Mouse (Mus musculus) left cerebral cortex, adult 2 months (tissue): ENCODE measurements around the gene Stk10. TPM values are rescaled to one million over a fixed set of nuclear protein-coding genes. Genes with fewer than 3 reads are reported as not detected.
A peak's percentile ranks its signal among the peaks of the same experiment; 100 is the strongest.

Experiments used
- DNase-seq, 2 experiments: peaks; one replicate each; pipeline ENCODE4 v3.0.0; 2021 to 2022; ENCODE audit warnings: low spot score in 2 of 2, mixed read lengths in 1 of 2; ENCODE audit errors: extremely low spot score in 1 of 2
- H3K27ac ChIP-seq: fragments of 200-600 bp; 2 replicates; pipeline ENCODE4 v1.8.1; 2022
- H3K4me3 ChIP-seq: fragments of 200-600 bp; 2 replicates; pipeline ENCODE4 v1.8.1; 2022
- CTCF ChIP-seq: fragments of 200-600 bp; IDR thresholded peaks from 2 replicates; pipeline ENCODE4 v1.8.1; 2022; ENCODE audit warnings: antibody characterized with exemption, mild to moderate bottlenecking, moderate library complexity
- intact Hi-C: fragments of 180-260 bp; cut with DNase I; formaldehyde crosslinking; loops from one replicate; pipeline ENCODE4 v1.15.1; 2025
- long read RNA-seq, 2 experiments: library from polyadenylated mRNA; stranded (forward); transcript quantifications; one replicate each; pipeline ENCODE4 v2.0.0; 2021; ENCODE audit warnings: borderline mapping rate in 2 of 2
- total RNA-seq, 2 experiments: library from RNA; stranded (reverse); gene quantifications; 2 replicates each; pipeline ENCODE4 v1.2.3; 2021

The Stk10 gene
- total RNA-seq: 1 to 10 TPM; 6.7 to 8.7 TPM
- long read RNA-seq, experiment 1, partial matches to known transcripts: 0 of 2 reads
- long read RNA-seq, experiment 1, other reads (novel, unspliced or antisense): 2 of 2 reads
- long read RNA-seq, experiment 2, partial matches to known transcripts: 1 of 2 reads
- long read RNA-seq, experiment 2, other reads (novel, unspliced or antisense): 1 of 2 reads

DNA sequence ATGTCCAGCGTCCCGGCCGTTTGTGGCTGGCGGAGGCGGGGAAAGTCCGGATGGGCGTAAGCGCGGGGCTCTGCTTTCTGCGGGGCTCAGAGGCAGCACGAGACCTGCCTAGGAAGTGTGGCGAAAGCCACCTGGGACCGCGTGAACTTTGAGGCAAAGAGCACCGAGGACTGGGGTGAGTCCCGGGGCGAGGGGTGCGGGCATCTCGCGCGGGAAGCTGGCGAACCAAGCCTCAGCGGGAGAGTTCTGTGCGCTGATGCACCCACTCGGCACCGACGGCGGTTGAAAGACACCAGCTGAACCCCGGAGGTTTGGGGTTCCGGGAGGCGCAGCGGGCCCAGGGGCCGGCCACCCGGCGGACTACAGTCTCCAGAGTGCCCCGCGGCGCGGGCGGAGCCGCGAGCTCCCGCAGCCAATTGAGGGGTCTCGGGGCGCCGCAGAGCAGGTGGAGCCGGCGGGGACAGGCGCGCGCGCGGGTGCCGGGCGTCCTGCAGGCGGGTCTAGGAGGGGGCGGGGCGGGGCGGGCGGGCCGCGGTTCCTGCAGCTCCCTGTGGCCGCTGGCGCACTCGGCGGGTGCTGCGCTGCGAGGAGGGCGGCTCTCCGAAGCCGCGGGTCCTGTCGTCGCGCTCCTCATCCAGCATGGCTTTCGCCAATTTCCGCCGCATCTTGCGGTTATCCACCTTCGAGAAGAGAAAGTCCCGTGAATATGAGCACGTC is at the start of gene Stk10:
Gene Stk10, plus strand, starts transcription at position 541 of the 717 bp plus-strand sequence.
- DNase-seq: peak; percentile 89 to 91
- peak within 1 kb of the TSS; percentile 55 for H3K4me3 ChIP-seq
- intact Hi-C loops: loop anchor here (2.0 kb wide), 2 partner anchors 48 to 78 kb away; partner anchors contain the start of gene Ubtd2
- peak; percentile 11; the same call in 1 of the 2 replicates for TF ChIP-seq CTCF
- peak within 1 kb of the TSS; percentile 83 for H3K27ac ChIP-seq

DNA sequence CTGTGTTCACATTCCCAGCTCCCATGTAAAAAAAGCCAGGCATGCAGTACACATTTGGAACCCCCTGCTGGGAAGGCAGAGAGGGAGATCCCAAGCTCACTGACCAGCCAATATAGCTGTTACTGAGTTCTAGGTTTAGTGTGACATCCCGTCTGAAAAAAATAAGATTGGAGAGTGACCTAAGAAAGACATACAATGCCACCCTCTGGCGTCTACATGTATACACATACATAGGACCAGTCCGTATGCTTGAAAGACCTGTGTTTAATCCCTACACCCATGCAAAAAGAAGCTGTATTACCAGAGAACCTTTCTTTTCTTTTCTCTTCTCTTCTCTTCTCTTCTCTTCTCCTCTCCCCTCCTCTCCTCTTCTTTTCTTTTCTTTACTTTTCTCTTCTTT is 47.8 kb upstream of the Stk10 start:
- Histone ChIP-seq H3K27ac (no peak overlapping the region), H3K4me3 (no peak overlapping the region)
- no peak; the same call in 1 of the 2 replicates for TF ChIP-seq CTCF
- intact Hi-C loops: no loop called here
- DNase-seq: no peak

DNA sequence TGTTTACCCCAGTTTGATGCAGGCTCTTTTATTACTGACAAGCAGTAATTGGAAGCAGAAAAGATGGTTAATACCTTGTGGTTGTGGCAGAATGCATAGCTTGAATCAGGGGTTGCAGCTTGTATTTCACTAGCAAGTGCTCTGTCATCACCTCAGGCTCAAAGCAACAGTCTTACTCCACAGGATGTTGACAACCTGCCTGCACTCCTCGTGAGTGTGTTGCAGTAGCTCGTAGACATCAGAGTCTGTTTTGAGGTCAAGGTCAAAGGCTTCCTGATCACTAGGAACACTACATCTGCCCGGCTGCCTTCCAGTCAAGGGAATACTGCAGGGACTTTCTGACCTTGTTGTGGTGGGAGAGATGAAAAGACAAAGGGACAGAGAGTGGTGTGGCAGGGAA is 46.5 kb upstream of the Stk10 start:
- no peak for TF ChIP-seq CTCF
- intact Hi-C loops: no loop called here
- no peak overlapping the region for H3K4me3 ChIP-seq
- no peak overlapping the region for H3K27ac ChIP-seq
- DNase-seq: no peak

DNA sequence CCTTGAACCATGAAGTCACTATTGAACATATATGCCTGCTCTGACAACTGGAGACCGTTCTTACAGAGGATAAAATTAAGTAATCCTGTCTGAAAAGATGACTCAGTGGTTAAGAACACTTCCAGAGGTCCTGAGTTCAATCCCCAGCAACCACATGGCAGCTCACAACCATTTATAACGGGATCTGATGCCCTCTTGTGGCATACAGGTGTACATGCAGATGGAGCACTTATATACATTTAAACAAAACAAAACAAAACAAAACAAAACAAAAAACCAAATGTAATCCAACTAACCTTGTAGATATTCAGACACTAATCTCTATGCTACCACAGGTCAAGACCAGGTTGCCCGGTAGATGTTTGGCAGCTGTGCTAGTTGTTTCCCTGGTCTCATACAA is 45.6 kb upstream of the Stk10 start:
- Histone ChIP-seq H3K27ac (no peak overlapping the region), H3K4me3 (no peak overlapping the region)
- DNase-seq: no peak
- intact Hi-C loops: no loop called here
- peak; percentile 21 for TF ChIP-seq CTCF

DNA sequence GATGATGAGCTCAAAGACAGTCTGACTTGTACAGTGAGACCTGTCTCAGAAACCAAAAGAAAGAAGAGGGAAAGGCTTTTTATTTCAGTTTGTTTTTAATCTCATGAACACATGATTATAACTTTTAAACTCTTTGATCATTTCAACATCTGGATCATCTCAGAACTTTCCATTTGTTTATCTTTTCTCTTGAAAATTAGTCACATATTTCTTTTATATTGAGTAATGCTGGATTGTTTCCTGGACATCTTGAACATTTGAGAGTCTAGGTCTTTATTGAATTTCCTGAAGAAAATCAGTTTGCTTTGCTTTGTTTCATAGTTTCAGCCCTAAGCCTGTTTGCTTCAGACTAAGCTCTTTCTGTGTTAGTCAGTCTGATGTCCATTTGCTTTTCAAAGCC is 44.8 kb upstream of the Stk10 start:
- intact Hi-C loops: no loop called here
- Histone ChIP-seq H3K4me3 (no peak overlapping the region), H3K27ac (no peak overlapping the region)
- DNase-seq: no peak
- no peak for TF ChIP-seq CTCF

DNA sequence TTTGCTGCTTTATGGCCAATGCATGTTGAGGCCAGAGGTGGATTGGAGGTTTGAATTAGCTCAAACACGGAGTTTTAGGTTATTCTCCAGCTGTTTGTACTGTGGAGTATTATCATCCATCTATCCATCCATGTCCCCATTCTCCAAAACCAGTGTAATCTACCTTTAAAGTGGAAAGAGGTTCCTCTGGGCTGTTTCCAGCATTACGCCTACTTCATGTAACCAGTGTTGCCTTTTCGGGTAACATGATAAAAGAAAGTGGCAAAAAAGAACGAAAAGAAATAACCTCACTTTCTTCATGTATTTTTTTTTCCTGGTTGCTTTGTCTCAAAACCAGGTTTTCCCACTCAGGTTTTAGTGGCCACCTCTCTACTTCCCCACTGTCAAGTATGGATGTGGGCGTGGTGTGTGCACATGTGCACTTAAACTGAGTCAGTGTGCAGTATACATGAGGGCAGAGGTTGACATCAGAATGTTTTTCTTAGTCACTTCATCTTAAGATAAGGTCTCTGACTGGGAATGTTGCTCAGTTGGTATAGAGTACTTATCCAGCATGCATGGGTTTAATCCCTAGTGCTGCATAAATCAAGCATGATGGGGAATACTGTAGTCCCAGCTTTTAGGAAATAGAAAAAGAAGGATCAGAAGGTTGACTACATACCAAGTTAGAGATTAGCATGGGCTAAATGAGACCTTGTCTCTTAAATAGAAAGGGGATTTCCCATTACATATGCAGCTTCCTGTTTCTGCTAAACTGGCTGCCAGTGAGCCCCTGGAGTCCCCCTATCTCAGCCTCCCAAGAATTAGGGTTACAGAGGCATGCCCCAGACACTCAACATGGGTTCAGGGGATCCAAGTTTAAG is 44.1 kb upstream of the Stk10 start:
- Histone ChIP-seq H3K4me3 (no peak overlapping the region), H3K27ac (peak overlapping the region; percentile 10; the same call in 1 of the 2 replicates)
- DNase-seq: no peak
- TF ChIP-seq CTCF: no peak
- intact Hi-C loops: no loop called here

DNA sequence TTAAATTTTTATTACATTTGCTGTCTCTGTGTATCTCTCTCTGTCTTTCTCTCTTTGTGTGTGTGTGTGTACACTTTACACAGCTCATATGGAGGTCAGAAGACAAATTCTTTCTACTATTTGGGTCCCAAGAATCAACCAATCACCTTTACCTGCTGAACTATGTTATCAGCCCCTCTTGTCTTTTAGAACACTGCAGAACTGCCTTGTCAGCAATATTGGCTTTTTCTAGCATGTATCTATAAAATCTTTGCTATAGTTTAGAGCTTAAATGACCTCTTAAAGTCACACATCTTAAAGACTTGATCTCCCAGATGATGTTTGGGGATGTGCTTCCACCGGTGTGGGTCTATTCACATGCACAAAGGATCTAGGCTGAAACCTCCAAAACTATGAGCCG is 42.0 kb upstream of the Stk10 start:
- no peak overlapping the region for H3K27ac ChIP-seq
- no peak for TF ChIP-seq CTCF
- DNase-seq: no peak
- intact Hi-C loops: no loop called here
- H3K4me3 ChIP-seq: no peak overlapping the region

DNA sequence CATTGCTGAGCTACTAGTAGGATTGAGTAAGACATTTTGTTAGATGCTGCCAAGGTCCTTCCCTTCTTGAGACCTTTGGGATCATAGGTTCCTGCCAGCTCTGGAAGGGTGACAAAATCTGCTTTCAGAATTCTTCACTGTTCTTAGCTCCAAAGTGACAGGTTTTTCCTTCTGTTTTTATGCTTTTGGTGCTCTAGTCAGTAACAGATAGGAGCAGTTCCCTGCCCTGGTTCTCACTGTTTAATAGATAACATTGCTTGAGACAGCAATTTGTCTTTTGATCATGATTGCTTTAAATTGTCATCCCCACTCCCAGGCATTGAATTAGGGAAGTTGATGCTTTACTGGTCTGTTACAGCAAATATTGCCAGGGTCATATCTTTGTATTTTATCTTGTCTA is 39.8 kb upstream of the Stk10 start:
- DNase-seq: no peak
- no peak overlapping the region for H3K27ac ChIP-seq
- intact Hi-C loops: no loop called here
- TF ChIP-seq CTCF: no peak
- no peak overlapping the region for H3K4me3 ChIP-seq

DNA sequence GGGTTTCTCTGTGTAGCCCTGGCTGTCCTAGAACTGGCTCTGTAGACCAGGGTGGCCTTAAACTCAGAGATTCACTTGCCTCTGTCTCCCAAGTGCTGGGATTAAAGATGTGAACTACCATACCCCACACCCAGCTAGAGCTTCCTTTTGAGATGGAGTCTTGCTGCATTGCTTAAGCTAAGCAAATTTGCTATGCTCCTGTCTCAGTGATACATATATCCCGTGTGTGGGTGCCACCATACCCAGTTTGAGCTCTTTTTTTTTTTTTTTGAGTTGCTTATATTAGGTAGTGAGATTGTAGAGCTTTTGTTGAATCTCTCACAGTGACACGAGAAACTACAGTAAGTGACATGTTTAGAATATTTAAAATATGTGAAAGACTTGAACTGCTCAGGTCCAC is 37.8 kb upstream of the Stk10 start:
- Histone ChIP-seq H3K27ac (no peak overlapping the region), H3K4me3 (no peak overlapping the region)
- intact Hi-C loops: no loop called here
- DNase-seq: no peak
- no peak for TF ChIP-seq CTCF

DNA sequence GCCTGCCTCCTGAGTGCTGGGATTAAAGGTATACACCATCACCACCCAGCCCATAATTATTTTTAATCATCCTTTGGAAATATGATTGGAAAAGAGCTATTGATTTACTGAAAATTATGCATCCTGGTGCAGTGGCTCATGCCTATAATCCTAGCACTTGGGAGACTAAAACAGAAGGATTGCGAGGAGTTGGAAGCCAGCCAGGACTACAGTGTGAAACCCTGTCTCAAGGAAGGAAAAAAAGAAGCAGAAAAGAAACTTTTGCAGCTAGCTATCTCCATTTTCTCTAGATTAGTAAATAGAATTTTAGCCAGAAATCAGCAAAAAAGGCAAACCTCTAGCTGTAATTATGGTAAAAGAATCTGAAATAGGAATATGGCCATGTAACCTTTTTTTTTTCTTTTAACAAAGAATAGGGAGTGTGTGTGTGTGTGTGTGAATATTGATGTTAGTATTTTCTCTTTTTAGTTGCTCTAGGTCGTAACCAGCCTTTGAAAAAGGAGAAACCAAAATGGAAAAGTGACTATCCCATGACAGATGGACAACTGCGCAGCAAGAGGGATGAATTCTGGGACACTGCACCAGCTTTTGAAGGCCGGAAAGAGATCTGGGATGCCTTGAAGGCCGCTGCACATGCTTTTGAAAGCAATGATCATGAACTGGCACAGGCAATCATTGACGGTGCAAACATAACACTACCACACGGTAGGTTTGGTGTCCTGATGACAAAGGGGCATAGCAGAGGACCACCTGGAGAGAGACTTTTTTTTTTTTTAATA is 34.2 kb upstream of the Stk10 start:
- TF ChIP-seq CTCF: no peak
- H3K4me3 ChIP-seq: no peak overlapping the region
- H3K27ac ChIP-seq: peak overlapping the region; percentile 40; the same call in 1 of the 2 replicates
- DNase-seq: peak; percentile 49 to 65
- intact Hi-C loops: no loop called here

DNA sequence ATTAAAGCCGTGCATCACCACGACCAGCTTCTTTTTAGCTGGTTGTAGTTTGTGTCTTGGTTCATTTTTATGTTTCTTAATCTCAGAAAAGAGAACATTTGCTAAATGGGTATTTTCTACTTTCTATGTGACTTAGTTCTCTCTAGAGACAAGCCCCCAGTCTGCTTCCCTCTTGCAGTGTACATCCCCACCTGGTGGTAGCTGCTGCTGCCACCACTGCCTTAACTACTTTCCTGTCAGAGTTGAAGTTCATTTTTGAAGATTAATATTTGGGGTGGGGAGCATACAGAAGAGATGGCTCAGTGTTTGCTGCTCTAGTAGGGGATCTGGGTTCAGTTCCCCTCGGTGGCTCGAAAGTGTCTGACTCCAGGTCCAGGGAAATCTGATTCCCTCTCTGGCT is 33.2 kb upstream of the Stk10 start:
- Histone ChIP-seq H3K4me3 (no peak overlapping the region), H3K27ac (no peak overlapping the region)
- no peak for DNase-seq
- peak; percentile 49 for TF ChIP-seq CTCF
- intact Hi-C loops: no loop called here

DNA sequence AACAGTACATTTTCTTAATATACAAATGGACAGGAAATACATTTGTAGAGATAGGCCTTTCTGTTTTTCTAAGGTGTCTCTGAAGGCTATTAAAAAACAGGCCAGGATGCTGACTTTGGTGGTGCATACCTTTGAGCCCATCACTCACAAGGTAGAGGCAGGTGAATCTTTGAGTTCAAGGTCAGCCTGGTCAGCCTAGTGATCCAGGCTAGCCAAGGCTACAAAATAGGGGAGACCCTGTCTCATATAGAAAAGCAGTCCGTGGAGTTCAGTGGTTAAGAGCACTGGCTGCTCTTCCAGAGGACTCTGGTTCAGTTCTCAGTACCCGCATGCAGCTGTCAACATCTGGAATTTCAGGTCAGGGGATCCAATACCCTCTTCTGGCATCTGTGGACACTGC is 29.4 kb upstream of the Stk10 start:
- intact Hi-C loops: loop anchor here (2.0 kb wide), 1 partner anchor 49 kb away; the partner anchor contains the start of gene Ubtd2
- DNase-seq: no peak
- no peak for TF ChIP-seq CTCF

More for the DNA sequence above, 29.4 kb upstream of the Stk10 start:
- no peak overlapping the region; the same call in 1 of the 2 replicates for H3K27ac ChIP-seq
- H3K4me3 ChIP-seq: no peak overlapping the region
